Mouse (Mus musculus): ENCODE results near the gene Ecsit. TPM values are rescaled to one million over a fixed set of nuclear protein-coding genes. Genes with fewer than 3 reads are reported as not detected.
A peak's percentile ranks its signal among the peaks of the same experiment; 100 is the strongest.

The Ecsit gene
- polyA plus RNA-seq, 1 experiment from 2014 or later, result 31.7 TPM

- Histone ChIP-seq H3K27me3 (ENCODE audit: control insufficient read depth, insufficient read depth, low read length) (no peaks in the 10 kb centered on the region), H3K4me3 (ENCODE audit: low read depth, low read length) (peak within 1 kb of the TSS; percentile 31), H3K4me1 (replicated peaks; ENCODE audit: control insufficient read depth, insufficient read depth) (no peaks in the 10 kb centered on the region), H3K27ac (replicated peaks) (peak within 1 kb of the TSS; percentile 88), H3K9ac (ENCODE audit: low read length) (peak within 1 kb of the TSS; percentile 60), H3K9me3 (ENCODE audit: control insufficient read depth, low read length) (no peaks in the 10 kb centered on the region), H3K4me2 (replicated peaks; ENCODE audit: low read depth) (peak within 1 kb of the TSS; percentile 46), H3K36me3 (ENCODE audit: control insufficient read depth, insufficient read depth, low read length) (no peaks in the 10 kb centered on the region)
- DNase-seq (ENCODE audit: low spot score) (peak; percentile 58), ATAC-seq (ENCODE audit: low FRiP score, low TSS enrichment) (peak; percentile 67)
- TF ChIP-seq CTCF (IDR thresholded peaks at IDR 0.05; ENCODE audit: low read depth) (no peak), EP300 (optimal IDR thresholded peaks at IDR 0.05) (no peak)
- WGBS, result 7% methylated on average over 14 of the region's 14 CpGs
Measured at GRCm38 (mm10) chr9:22098993-22099696, 13.9 kb upstream of the Ecsit start, which contains the start of gene Cnn1. Cnn1 (plus strand) TSS chr9:22099216.

- Histone ChIP-seq H3K4me1 (replicated peaks; ENCODE audit: control insufficient read depth, insufficient read depth) (no peaks in the 10 kb centered on the region), H3K9me3 (ENCODE audit: control insufficient read depth, low read length) (no peaks in the 10 kb centered on the region), H3K36me3 (ENCODE audit: control insufficient read depth, insufficient read depth, low read length) (no peaks in the 10 kb centered on the region), H3K27me3 (ENCODE audit: control insufficient read depth, insufficient read depth, low read length) (no peaks in the 10 kb centered on the region), H3K4me2 (replicated peaks; ENCODE audit: low read depth) (peak overlapping the region; percentile 56), H3K27ac (replicated peaks) (no peak overlapping the region; the same call in 1 of the 2 replicates), H3K9ac (ENCODE audit: low read length) (peak overlapping the region; percentile 61), H3K4me3 (ENCODE audit: low read depth, low read length) (peak overlapping the region; percentile 22; the same call in 1 of the 2 replicates)
- TF ChIP-seq CTCF (IDR thresholded peaks at IDR 0.05; ENCODE audit: low read depth), result peak; percentile 84
- no peak for TF ChIP-seq EP300 (optimal IDR thresholded peaks at IDR 0.05)
- WGBS, result under 1% methylated on average over 24 of the region's 24 CpGs
- ATAC-seq (ENCODE audit: low FRiP score, low TSS enrichment), result peak; percentile 87
- DNase-seq (ENCODE audit: low spot score), result peak; percentile 93
Measured at GRCm38 (mm10) chr9:22095854-22096307, 10.6 kb upstream of the Ecsit start.

- Histone ChIP-seq H3K27ac (replicated peaks) (no peak overlapping the region), H3K36me3 (ENCODE audit: control insufficient read depth, insufficient read depth, low read length) (no peaks in the 10 kb centered on the region), H3K9ac (ENCODE audit: low read length) (no peak overlapping the region), H3K27me3 (ENCODE audit: control insufficient read depth, insufficient read depth, low read length) (no peaks in the 10 kb centered on the region), H3K4me2 (replicated peaks; ENCODE audit: low read depth) (no peak overlapping the region), H3K9me3 (ENCODE audit: control insufficient read depth, low read length) (no peaks in the 10 kb centered on the region), H3K4me3 (ENCODE audit: low read depth, low read length) (no peak overlapping the region), H3K4me1 (replicated peaks; ENCODE audit: control insufficient read depth, insufficient read depth) (no peaks in the 10 kb centered on the region)
- WGBS, result 79% methylated on average over 6 of the region's 6 CpGs
- no peak for DNase-seq (ENCODE audit: low spot score)
- TF ChIP-seq CTCF (IDR thresholded peaks at IDR 0.05; ENCODE audit: low read depth), result no peak
- TF ChIP-seq EP300 (optimal IDR thresholded peaks at IDR 0.05), result no peak
- ATAC-seq (ENCODE audit: low FRiP score, low TSS enrichment), result no peak
Measured at GRCm38 (mm10) chr9:22092746-22093145, 7.5 kb upstream of the Ecsit start.

- ATAC-seq (ENCODE audit: low FRiP score, low TSS enrichment), result no peak
- H3K9me3 ChIP-seq (ENCODE audit: control insufficient read depth, low read length), result no peaks in the 10 kb centered on the region
Measured at GRCm38 (mm10) chr9:22089986-22090385, 4.7 kb upstream of the Ecsit start.

GRCm38 (mm10) chr9:22089281-22089680, 4.0 kb upstream of the Ecsit start:
- 97% methylated on average over 7 of the region's 7 CpGs for WGBS
- ATAC-seq (ENCODE audit: low FRiP score, low TSS enrichment), result no peak
- H3K4me1 ChIP-seq (replicated peaks; ENCODE audit: control insufficient read depth, insufficient read depth), result no peaks in the 10 kb centered on the region
- no peak for DNase-seq (ENCODE audit: low spot score)
- H3K4me2 ChIP-seq (replicated peaks; ENCODE audit: low read depth), result no peak overlapping the region
- no peak overlapping the region for H3K9ac ChIP-seq (ENCODE audit: low read length)
- H3K36me3 ChIP-seq (ENCODE audit: control insufficient read depth, insufficient read depth, low read length), result no peaks in the 10 kb centered on the region
- no peaks in the 10 kb centered on the region for H3K9me3 ChIP-seq (ENCODE audit: control insufficient read depth, low read length)
- TF ChIP-seq EP300 (optimal IDR thresholded peaks at IDR 0.05) (no peak), CTCF (IDR thresholded peaks at IDR 0.05; ENCODE audit: low read depth) (no peak)
- no peak overlapping the region for H3K27ac ChIP-seq (replicated peaks)
- no peaks in the 10 kb centered on the region for H3K27me3 ChIP-seq (ENCODE audit: control insufficient read depth, insufficient read depth, low read length)
- no peak overlapping the region for H3K4me3 ChIP-seq (ENCODE audit: low read depth, low read length)

More at GRCm38 (mm10) chr9:22089986-22090385, 4.7 kb upstream of the Ecsit start:
- Histone ChIP-seq H3K4me1 (replicated peaks; ENCODE audit: control insufficient read depth, insufficient read depth) (no peaks in the 10 kb centered on the region), H3K36me3 (ENCODE audit: control insufficient read depth, insufficient read depth, low read length) (no peaks in the 10 kb centered on the region), H3K9ac (ENCODE audit: low read length) (no peak overlapping the region), H3K27ac (replicated peaks) (no peak overlapping the region), H3K4me3 (ENCODE audit: low read depth, low read length) (no peak overlapping the region), H3K4me2 (replicated peaks; ENCODE audit: low read depth) (no peak overlapping the region), H3K27me3 (ENCODE audit: control insufficient read depth, insufficient read depth, low read length) (no peaks in the 10 kb centered on the region)
- 70% methylated on average over 7 of the region's 7 CpGs for WGBS
- no peak for DNase-seq (ENCODE audit: low spot score)
- no peak for TF ChIP-seq CTCF (IDR thresholded peaks at IDR 0.05; ENCODE audit: low read depth)
- TF ChIP-seq EP300 (optimal IDR thresholded peaks at IDR 0.05), result no peak

GRCm38 (mm10) chr9:22087034-22087618, 1.9 kb upstream of the Ecsit start:
- H3K27ac ChIP-seq (replicated peaks), result no peak overlapping the region
- WGBS, result 88% methylated on average over 2 of the region's 2 CpGs
- DNase-seq (ENCODE audit: low spot score), result no peak
- H3K4me2 ChIP-seq (replicated peaks; ENCODE audit: low read depth), result no peak overlapping the region
- no peaks in the 10 kb centered on the region for H3K36me3 ChIP-seq (ENCODE audit: control insufficient read depth, insufficient read depth, low read length)
- no peaks in the 10 kb centered on the region for H3K27me3 ChIP-seq (ENCODE audit: control insufficient read depth, insufficient read depth, low read length)
- no peak overlapping the region for H3K9ac ChIP-seq (ENCODE audit: low read length)
- H3K4me3 ChIP-seq (ENCODE audit: low read depth, low read length), result no peak overlapping the region
- no peaks in the 10 kb centered on the region for H3K4me1 ChIP-seq (replicated peaks; ENCODE audit: control insufficient read depth, insufficient read depth)
- TF ChIP-seq CTCF (IDR thresholded peaks at IDR 0.05; ENCODE audit: low read depth), result no peak
- TF ChIP-seq EP300 (optimal IDR thresholded peaks at IDR 0.05), result no peak
- no peak for ATAC-seq (ENCODE audit: low FRiP score, low TSS enrichment)
- no peaks in the 10 kb centered on the region for H3K9me3 ChIP-seq (ENCODE audit: control insufficient read depth, low read length)
